Mouse (Mus musculus): ENCODE measurements at regions not wholly inside any gene's neighbourhood (a gene's known extent, or its start where the extent isn't known, plus 50 kb on each side); places are given as distances from the start of the nearest gene placed in this dataset.

GRCm38 (mm10) chr16:24331446-24332020 lies 61.8 kb upstream of the Lpp start:
- Histone ChIP-seq H3K4me1 (ENCODE audit: control insufficient read depth, insufficient read depth) (no peaks in the 10 kb centered on the region), H3K4me2 (ENCODE audit: low read depth, low read length) (no peak overlapping the region), H3K9me3 (replicated peaks; ENCODE audit: control insufficient read depth, low read length) (no peaks in the 10 kb centered on the region), H3K4me3 (ENCODE audit: low read depth, low read length) (no peak overlapping the region), H3K9ac (replicated peaks; ENCODE audit: low read depth, low read length) (no peak overlapping the region), H3K27me3 (ENCODE audit: control insufficient read depth, insufficient read depth, low read length) (no peaks in the 10 kb centered on the region), H3K36me3 (replicated peaks; ENCODE audit: control insufficient read depth, insufficient read depth, low read length) (no peaks in the 10 kb centered on the region), H3K27ac (ENCODE audit: low read depth) (no peak overlapping the region)
- TF ChIP-seq EP300 (IDR thresholded peaks at IDR 0.05; ENCODE audit: low read depth) (no peak), CTCF (IDR thresholded peaks at IDR 0.05; ENCODE audit: low read depth) (no peak)
- no peak for DNase-seq (ENCODE audit: low spot score)
- WGBS: 57% methylated on average over 13 of the region's 13 CpGs
- no peak for ATAC-seq (ENCODE audit: insufficient read depth, low read depth)

GRCm38 (mm10) chr16:24326571-24326970 lies 66.7 kb upstream of the Lpp start:
- no peak for ATAC-seq (ENCODE audit: insufficient read depth, low read depth)
- 87% methylated on average over 4 of the region's 4 CpGs for WGBS
- no peaks in the 10 kb centered on the region for H3K9me3 ChIP-seq (replicated peaks; ENCODE audit: control insufficient read depth, low read length)
- TF ChIP-seq EP300 (IDR thresholded peaks at IDR 0.05; ENCODE audit: low read depth) (no peak), CTCF (IDR thresholded peaks at IDR 0.05; ENCODE audit: low read depth) (no peak)
- no peak overlapping the region for H3K4me3 ChIP-seq (ENCODE audit: low read depth, low read length)
- DNase-seq (ENCODE audit: low spot score): no peak
- no peak overlapping the region for H3K9ac ChIP-seq (replicated peaks; ENCODE audit: low read depth, low read length)
- H3K27me3 ChIP-seq (ENCODE audit: control insufficient read depth, insufficient read depth, low read length): no peaks in the 10 kb centered on the region
- no peak overlapping the region for H3K27ac ChIP-seq (ENCODE audit: low read depth)
- no peaks in the 10 kb centered on the region for H3K4me1 ChIP-seq (ENCODE audit: control insufficient read depth, insufficient read depth)
- no peaks in the 10 kb centered on the region for H3K36me3 ChIP-seq (replicated peaks; ENCODE audit: control insufficient read depth, insufficient read depth, low read length)
- H3K4me2 ChIP-seq (ENCODE audit: low read depth, low read length): no peak overlapping the region

GRCm38 (mm10) chr16:24326046-24326445 lies 67.3 kb upstream of the Lpp start:
- Histone ChIP-seq H3K27ac (ENCODE audit: low read depth) (no peak overlapping the region), H3K9ac (replicated peaks; ENCODE audit: low read depth, low read length) (no peak overlapping the region), H3K27me3 (ENCODE audit: control insufficient read depth, insufficient read depth, low read length) (no peaks in the 10 kb centered on the region), H3K4me2 (ENCODE audit: low read depth, low read length) (no peak overlapping the region), H3K9me3 (replicated peaks; ENCODE audit: control insufficient read depth, low read length) (no peaks in the 10 kb centered on the region), H3K36me3 (replicated peaks; ENCODE audit: control insufficient read depth, insufficient read depth, low read length) (no peaks in the 10 kb centered on the region), H3K4me1 (ENCODE audit: control insufficient read depth, insufficient read depth) (no peaks in the 10 kb centered on the region), H3K4me3 (ENCODE audit: low read depth, low read length) (no peak overlapping the region)
- WGBS: 71% methylated on average over 5 of the region's 5 CpGs
- ATAC-seq (ENCODE audit: insufficient read depth, low read depth): no peak
- TF ChIP-seq CTCF (IDR thresholded peaks at IDR 0.05; ENCODE audit: low read depth) (no peak), EP300 (IDR thresholded peaks at IDR 0.05; ENCODE audit: low read depth) (no peak)
- no peak for DNase-seq (ENCODE audit: low spot score)

DNA sequence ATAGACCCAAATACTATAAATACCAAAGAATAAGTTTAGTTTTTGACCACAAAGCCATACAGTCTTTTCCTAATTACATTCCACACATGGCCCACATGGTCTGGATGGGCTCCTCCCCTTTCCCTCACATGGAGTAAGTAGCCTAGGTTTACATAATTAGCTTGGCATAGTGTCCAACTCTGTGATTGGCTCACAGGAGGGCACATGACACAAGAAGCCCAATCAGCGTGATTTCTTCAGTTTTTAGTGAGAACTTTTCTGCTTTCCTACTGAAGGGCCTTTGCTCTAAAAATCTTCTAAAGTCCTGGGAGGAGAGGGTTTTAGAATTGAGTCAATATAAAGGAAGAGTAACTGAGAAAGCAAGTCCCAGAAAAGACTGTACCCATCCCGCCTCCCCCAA lies 68.4 kb upstream of the Lpp start:
- Histone ChIP-seq H3K4me2 (ENCODE audit: low read depth, low read length) (no peak overlapping the region), H3K27ac (ENCODE audit: low read depth) (no peak overlapping the region), H3K27me3 (ENCODE audit: control insufficient read depth, insufficient read depth, low read length) (no peaks in the 10 kb centered on the region), H3K9ac (replicated peaks; ENCODE audit: low read depth, low read length) (no peak overlapping the region), H3K9me3 (replicated peaks; ENCODE audit: control insufficient read depth, low read length) (0 out of 2 replicates have a peak, but pooled peaks cover 5% of the 10 kb centered on the region), H3K4me1 (ENCODE audit: control insufficient read depth, insufficient read depth) (no peaks in the 10 kb centered on the region), H3K4me3 (ENCODE audit: low read depth, low read length) (no peak overlapping the region), H3K36me3 (replicated peaks; ENCODE audit: control insufficient read depth, insufficient read depth, low read length) (no peaks in the 10 kb centered on the region)
- DNase-seq (ENCODE audit: low spot score): no peak
- TF ChIP-seq CTCF (IDR thresholded peaks at IDR 0.05; ENCODE audit: low read depth): no peak
- no peak for TF ChIP-seq EP300 (IDR thresholded peaks at IDR 0.05; ENCODE audit: low read depth)
- WGBS: 95% methylated on average over 2 of the region's 2 CpGs
- no peak for ATAC-seq (ENCODE audit: insufficient read depth, low read depth)

- no peak for ATAC-seq (ENCODE audit: insufficient read depth, low read depth)
- WGBS: 70% methylated on average over 8 of the region's 8 CpGs
- Histone ChIP-seq H3K4me1 (ENCODE audit: control insufficient read depth, insufficient read depth) (no peaks in the 10 kb centered on the region), H3K9me3 (replicated peaks; ENCODE audit: control insufficient read depth, low read length) (0 out of 2 replicates have a peak, but pooled peaks cover 6% of the 10 kb centered on the region), H3K4me3 (ENCODE audit: low read depth, low read length) (no peak overlapping the region), H3K36me3 (replicated peaks; ENCODE audit: control insufficient read depth, insufficient read depth, low read length) (no peaks in the 10 kb centered on the region), H3K27ac (ENCODE audit: low read depth) (no peak overlapping the region), H3K4me2 (ENCODE audit: low read depth, low read length) (no peak overlapping the region), H3K27me3 (ENCODE audit: control insufficient read depth, insufficient read depth, low read length) (no peaks in the 10 kb centered on the region), H3K9ac (replicated peaks; ENCODE audit: low read depth, low read length) (no peak overlapping the region)
- TF ChIP-seq CTCF (IDR thresholded peaks at IDR 0.05; ENCODE audit: low read depth) (no peak), EP300 (IDR thresholded peaks at IDR 0.05; ENCODE audit: low read depth) (no peak)
- DNase-seq (ENCODE audit: low spot score): no peak
Observed at GRCm38 (mm10) chr16:24318723-24319437, 74.4 kb upstream of the Lpp start.

Data from heart, postnatal 0 days (tissue).